Mouse (Mus musculus): ENCODE data around the gene Gja4. TPM values are rescaled to one million over a fixed set of nuclear protein-coding genes. Genes with fewer than 3 reads are reported as not detected.

Gene Gja4
- polyA plus RNA-seq, 1 experiment from 2014 or later = 11.4 TPM

- Histone ChIP-seq H3K9ac (ENCODE audit: low read depth, low read length) (no peak overlapping the region), H3K4me3 (ENCODE audit: low read depth, low read length) (no peak overlapping the region), H3K27me3 (replicated peaks; ENCODE audit: control insufficient read depth, insufficient read depth, low read length) (no peaks in the 10 kb centered on the region), H3K4me2 (replicated peaks; ENCODE audit: low read depth) (no peak overlapping the region), H3K4me1 (replicated peaks; ENCODE audit: control insufficient read depth, insufficient read depth, low read length) (no peaks in the 10 kb centered on the region), H3K9me3 (ENCODE audit: control insufficient read depth) (no peaks in the 10 kb centered on the region), H3K27ac (ENCODE audit: low read depth, low read length) (no peak overlapping the region), H3K36me3 (ENCODE audit: control insufficient read depth, insufficient read depth) (no peaks in the 10 kb centered on the region)
- WGBS = 64% methylated on average over 5 of the region's 5 CpGs
- ATAC-seq = no peak
- no peak for TF ChIP-seq CTCF (IDR thresholded peaks at IDR 0.05; ENCODE audit: low read depth)
Observed at GRCm38 (mm10) chr4:127292631-127293030, 21.2 kb downstream of the Gja4 start.

- Histone ChIP-seq H3K9me3 (ENCODE audit: control insufficient read depth) (no peaks in the 10 kb centered on the region), H3K4me3 (ENCODE audit: low read depth, low read length) (no peak overlapping the region), H3K4me2 (replicated peaks; ENCODE audit: low read depth) (no peak overlapping the region), H3K9ac (ENCODE audit: low read depth, low read length) (no peak overlapping the region), H3K27ac (ENCODE audit: low read depth, low read length) (no peak overlapping the region), H3K36me3 (ENCODE audit: control insufficient read depth, insufficient read depth) (no peaks in the 10 kb centered on the region), H3K4me1 (replicated peaks; ENCODE audit: control insufficient read depth, insufficient read depth, low read length) (no peaks in the 10 kb centered on the region), H3K27me3 (replicated peaks; ENCODE audit: control insufficient read depth, insufficient read depth, low read length) (no peaks in the 10 kb centered on the region)
- TF ChIP-seq CTCF (IDR thresholded peaks at IDR 0.05; ENCODE audit: low read depth) = no peak
- ATAC-seq = no peak
- 63% methylated on average over 6 of the region's 6 CpGs for WGBS
Observed at GRCm38 (mm10) chr4:127289039-127289548, 24.7 kb downstream of the Gja4 start.

GRCm38 (mm10) chr4:127286907-127287306 lies 26.9 kb downstream of the Gja4 start:
- no peaks in the 10 kb centered on the region for H3K9me3 ChIP-seq (ENCODE audit: control insufficient read depth)
- 73% methylated on average over 4 of the region's 4 CpGs for WGBS

GRCm38 (mm10) chr4:127279241-127279640 lies 34.6 kb downstream of the Gja4 start:
- Histone ChIP-seq H3K9ac (ENCODE audit: low read depth, low read length) (no peak overlapping the region), H3K27me3 (replicated peaks; ENCODE audit: control insufficient read depth, insufficient read depth, low read length) (no peaks in the 10 kb centered on the region), H3K36me3 (ENCODE audit: control insufficient read depth, insufficient read depth) (no peaks in the 10 kb centered on the region), H3K9me3 (ENCODE audit: control insufficient read depth) (no peaks in the 10 kb centered on the region), H3K4me1 (replicated peaks; ENCODE audit: control insufficient read depth, insufficient read depth, low read length) (no peaks in the 10 kb centered on the region), H3K4me3 (ENCODE audit: low read depth, low read length) (no peak overlapping the region), H3K27ac (ENCODE audit: low read depth, low read length) (no peak overlapping the region), H3K4me2 (replicated peaks; ENCODE audit: low read depth) (no peak overlapping the region)
- WGBS = 71% methylated on average over 9 of the region's 9 CpGs
- no peak for ATAC-seq
- TF ChIP-seq CTCF (IDR thresholded peaks at IDR 0.05; ENCODE audit: low read depth) = no peak

More at GRCm38 (mm10) chr4:127286907-127287306, 26.9 kb downstream of the Gja4 start:
- no peak for TF ChIP-seq CTCF (IDR thresholded peaks at IDR 0.05; ENCODE audit: low read depth)
- Histone ChIP-seq H3K4me2 (replicated peaks; ENCODE audit: low read depth) (no peak overlapping the region), H3K27me3 (replicated peaks; ENCODE audit: control insufficient read depth, insufficient read depth, low read length) (no peaks in the 10 kb centered on the region), H3K27ac (ENCODE audit: low read depth, low read length) (no peak overlapping the region), H3K9ac (ENCODE audit: low read depth, low read length) (no peak overlapping the region), H3K4me1 (replicated peaks; ENCODE audit: control insufficient read depth, insufficient read depth, low read length) (no peaks in the 10 kb centered on the region), H3K36me3 (ENCODE audit: control insufficient read depth, insufficient read depth) (no peaks in the 10 kb centered on the region), H3K4me3 (ENCODE audit: low read depth, low read length) (no peak overlapping the region)
- no peak for ATAC-seq

- Histone ChIP-seq H3K9ac (ENCODE audit: low read depth, low read length) (no peak overlapping the region), H3K4me3 (ENCODE audit: low read depth, low read length) (no peak overlapping the region), H3K27ac (ENCODE audit: low read depth, low read length) (no peak overlapping the region), H3K4me2 (replicated peaks; ENCODE audit: low read depth) (no peak overlapping the region), H3K4me1 (replicated peaks; ENCODE audit: control insufficient read depth, insufficient read depth, low read length) (no peaks in the 10 kb centered on the region), H3K27me3 (replicated peaks; ENCODE audit: control insufficient read depth, insufficient read depth, low read length) (no peaks in the 10 kb centered on the region), H3K9me3 (ENCODE audit: control insufficient read depth) (no peaks in the 10 kb centered on the region), H3K36me3 (ENCODE audit: control insufficient read depth, insufficient read depth) (no peaks in the 10 kb centered on the region)
- ATAC-seq = no peak
- TF ChIP-seq CTCF (IDR thresholded peaks at IDR 0.05; ENCODE audit: low read depth) = no peak
- 63% methylated on average over 9 of the region's 9 CpGs for WGBS
Observed at GRCm38 (mm10) chr4:127278451-127279001, 35.3 kb downstream of the Gja4 start.

GRCm38 (mm10) chr4:127264183-127264554 lies 49.7 kb downstream of the Gja4 start:
- no peaks in the 10 kb centered on the region for H3K4me1 ChIP-seq (replicated peaks; ENCODE audit: control insufficient read depth, insufficient read depth, low read length)
- H3K9me3 ChIP-seq (ENCODE audit: control insufficient read depth) = no peaks in the 10 kb centered on the region
- no peak overlapping the region for H3K27ac ChIP-seq (ENCODE audit: low read depth, low read length)
- 58% methylated on average over 5 of the region's 5 CpGs for WGBS
- no peak overlapping the region for H3K4me3 ChIP-seq (ENCODE audit: low read depth, low read length)
- no peaks in the 10 kb centered on the region for H3K27me3 ChIP-seq (replicated peaks; ENCODE audit: control insufficient read depth, insufficient read depth, low read length)
- no peak overlapping the region for H3K9ac ChIP-seq (ENCODE audit: low read depth, low read length)
- H3K4me2 ChIP-seq (replicated peaks; ENCODE audit: low read depth) = no peak overlapping the region
- no peak for TF ChIP-seq CTCF (IDR thresholded peaks at IDR 0.05; ENCODE audit: low read depth)
- H3K36me3 ChIP-seq (ENCODE audit: control insufficient read depth, insufficient read depth) = no peaks in the 10 kb centered on the region
- no peak for ATAC-seq

All from intestine, postnatal 0 days (tissue).